Mouse (Mus musculus): ENCODE data around the gene Snd1.

DNA sequence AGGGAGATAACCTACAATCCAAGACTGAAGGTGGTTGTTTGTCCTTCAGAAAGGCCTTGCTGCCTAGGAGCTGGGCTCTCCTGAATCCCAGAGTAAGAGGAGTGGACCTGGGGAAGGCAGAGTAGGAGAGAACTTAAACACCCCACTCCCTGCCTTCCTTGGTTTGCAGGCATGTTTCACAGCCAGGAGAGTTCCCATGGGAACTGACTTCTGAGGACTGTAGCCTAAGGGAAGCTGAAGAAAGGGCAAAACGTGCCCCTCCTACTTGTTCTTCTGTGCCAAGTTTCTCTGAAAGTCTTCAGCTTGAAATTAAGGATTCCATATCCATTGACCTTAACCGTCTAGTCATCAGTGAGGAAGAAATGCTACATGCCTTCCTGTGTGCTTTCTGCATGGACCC lies 168.0 kb downstream of the Snd1 start:
- TF ChIP-seq CTCF (IDR thresholded peaks at IDR 0.05; ENCODE audit: low read depth) (no peak), EP300 (IDR thresholded peaks at IDR 0.05; ENCODE audit: low read depth) (no peak)

Measured in liver, postnatal 0 days (tissue).